Mouse (Mus musculus) A20 (cell line): ENCODE measurements around the gene Bhlhe23.

Experiments used
- DNase-seq: peaks from one replicate; pipeline ENCODE4 v3.0.0-alpha.2; 2011; ENCODE audit warnings: low read depth, low spot score

Gene Bhlhe23

DNA sequence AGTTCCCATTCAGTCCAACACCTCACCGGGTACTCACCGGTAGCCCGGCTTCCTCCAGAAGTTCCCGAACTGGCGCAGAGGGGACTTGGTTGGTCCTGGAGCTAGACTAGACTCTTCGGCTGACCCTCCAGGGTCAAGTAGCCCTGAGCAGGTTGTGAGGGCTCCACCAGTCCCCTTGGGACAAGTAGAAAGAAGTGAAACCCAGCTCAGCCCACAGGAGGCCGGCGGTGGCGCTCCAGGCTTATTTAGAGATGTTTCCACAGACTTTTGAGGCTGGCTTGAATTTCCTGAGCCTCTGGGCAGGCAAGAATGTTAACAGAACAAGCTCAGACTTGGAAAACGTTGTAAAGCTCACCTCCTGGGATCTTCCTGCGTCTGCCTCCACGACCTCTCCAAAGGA lies 1.5 kb downstream of the Bhlhe23 start:
- DNase-seq = no peak

- DNase-seq = no peak
Measured at GRCm38 (mm10) chr2:180765713-180766112, 11.0 kb downstream of the Bhlhe23 start.

- DNase-seq = no peak
Measured at GRCm38 (mm10) chr2:180764986-180765385, 11.7 kb downstream of the Bhlhe23 start.

DNA sequence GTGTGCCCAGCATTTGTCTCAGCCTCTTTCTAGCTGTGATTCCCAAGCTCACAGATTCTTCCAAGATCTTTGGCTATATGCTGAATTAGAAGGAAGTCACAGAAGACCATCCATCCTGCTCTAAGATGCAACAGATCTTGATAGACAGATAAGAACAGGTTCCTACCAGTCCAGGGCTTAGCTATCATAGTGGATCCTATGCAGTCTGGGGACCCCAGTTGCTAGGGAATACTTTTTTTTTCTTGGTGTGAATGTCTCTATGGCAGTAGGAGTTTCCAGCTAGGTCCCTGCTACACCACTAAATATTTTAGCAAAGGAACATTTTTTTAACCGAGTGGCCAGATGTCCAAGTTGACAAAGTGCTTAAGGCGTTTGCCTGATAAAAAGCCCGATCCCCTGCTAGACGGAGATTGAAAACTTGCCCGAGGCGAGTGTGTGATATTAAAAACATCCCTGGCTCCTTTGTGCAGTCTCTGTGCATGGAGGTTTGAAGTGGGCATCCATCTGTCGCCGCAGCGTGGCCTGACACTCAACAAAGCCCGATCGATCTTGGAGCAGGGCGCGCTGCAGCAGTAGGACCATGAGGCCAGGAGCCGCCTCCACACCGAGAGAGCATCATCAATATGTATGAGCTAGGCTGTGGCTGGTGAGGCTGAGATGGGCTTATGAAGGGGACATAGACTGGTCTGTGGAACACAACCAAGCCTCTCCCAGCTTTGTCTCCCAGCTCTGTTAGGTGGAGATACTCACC lies 18.0 kb downstream of the Bhlhe23 start:
- DNase-seq = no peak

DNA sequence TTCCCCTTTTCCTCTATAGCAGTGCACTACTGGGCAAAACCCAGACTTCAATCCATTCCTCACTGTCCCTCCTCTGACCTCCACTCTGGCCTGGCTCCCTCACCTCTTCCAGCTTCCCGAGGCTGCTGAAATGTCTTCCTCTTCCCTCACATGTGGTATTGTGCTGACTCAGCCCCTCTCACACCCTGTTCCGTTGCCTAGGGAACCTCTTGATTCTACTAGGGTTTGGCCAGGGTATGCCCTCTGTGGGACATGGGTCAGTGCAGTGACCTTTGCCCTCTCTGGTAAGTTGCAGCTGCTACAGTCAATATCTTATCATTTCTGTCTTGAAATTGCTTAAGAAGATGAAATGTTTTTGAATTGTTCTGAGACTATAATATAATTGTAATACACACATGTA lies 19.9 kb downstream of the Bhlhe23 start:
- no peak for DNase-seq

- DNase-seq = no peak
Measured at GRCm38 (mm10) chr2:180755896-180756295, 20.8 kb downstream of the Bhlhe23 start.

- no peak for DNase-seq
Measured at GRCm38 (mm10) chr2:180754976-180755688, 21.6 kb downstream of the Bhlhe23 start.

DNA sequence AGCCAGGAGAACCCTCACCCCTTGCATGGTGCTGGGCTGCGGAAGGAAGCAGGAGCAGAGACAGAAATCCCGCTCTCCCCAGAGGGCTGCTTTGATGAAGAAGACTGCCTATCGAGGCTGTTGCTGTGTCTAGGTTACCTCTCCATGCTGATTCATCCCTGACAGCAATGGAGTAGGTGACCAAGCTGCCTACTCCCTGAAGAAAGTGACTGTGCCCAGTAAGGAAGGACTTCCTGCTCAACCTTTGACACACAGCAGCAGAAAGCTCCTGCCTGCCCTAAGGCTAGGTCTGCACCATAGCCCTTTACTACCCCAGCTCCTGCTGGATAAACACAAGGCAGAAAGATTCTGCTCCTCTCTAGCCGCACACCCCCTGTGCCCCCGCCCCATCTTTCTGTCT lies 27.8 kb downstream of the Bhlhe23 start:
- DNase-seq = no peak

- no peak for DNase-seq
Measured at GRCm38 (mm10) chr2:180746569-180747192, 30.0 kb downstream of the Bhlhe23 start.

GRCm38 (mm10) chr2:180745248-180745927 lies 31.3 kb downstream of the Bhlhe23 start:
- peak; percentile 82 for DNase-seq

- DNase-seq = no peak
Measured at GRCm38 (mm10) chr2:180743321-180743720, 33.4 kb downstream of the Bhlhe23 start.

DNA sequence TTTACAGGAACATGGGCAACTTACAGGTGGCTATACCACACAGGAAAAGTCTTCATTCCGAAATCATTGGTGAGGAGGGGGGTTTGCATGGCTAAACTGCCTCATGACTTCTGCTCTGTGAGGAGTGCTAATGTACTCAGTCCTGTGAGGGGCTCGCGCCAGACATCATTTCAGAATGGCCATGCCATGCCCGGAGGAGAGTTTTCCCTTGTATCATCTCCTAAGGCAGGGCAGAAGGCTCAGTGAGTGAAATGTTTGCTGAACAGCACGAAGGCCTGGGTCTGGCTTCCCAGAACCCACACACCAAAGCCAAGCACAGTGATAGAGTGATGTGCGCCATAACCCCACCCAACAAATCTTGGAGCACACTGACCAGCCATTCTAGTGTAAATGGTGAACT lies 33.9 kb downstream of the Bhlhe23 start:
- no peak for DNase-seq

DNA sequence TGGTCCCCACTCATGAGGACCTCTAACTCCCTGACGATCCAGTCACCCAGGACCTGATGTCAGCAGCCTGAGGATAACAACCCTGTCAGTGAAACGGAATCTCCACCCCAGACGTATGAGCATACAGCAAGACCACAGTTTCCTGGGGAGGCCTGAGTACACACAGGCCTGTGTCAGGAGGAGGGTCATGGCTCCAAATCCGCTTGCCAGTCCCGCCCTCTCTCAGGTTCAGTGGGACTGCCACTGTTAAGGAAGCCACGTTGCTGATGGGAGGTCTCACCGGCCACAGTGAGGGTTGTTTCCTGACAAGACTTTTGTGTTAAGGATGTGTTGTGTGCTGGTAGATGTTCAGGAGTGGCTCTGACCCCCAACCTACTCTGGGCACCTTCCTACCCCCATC lies 35.3 kb downstream of the Bhlhe23 start:
- DNase-seq = no peak

DNA sequence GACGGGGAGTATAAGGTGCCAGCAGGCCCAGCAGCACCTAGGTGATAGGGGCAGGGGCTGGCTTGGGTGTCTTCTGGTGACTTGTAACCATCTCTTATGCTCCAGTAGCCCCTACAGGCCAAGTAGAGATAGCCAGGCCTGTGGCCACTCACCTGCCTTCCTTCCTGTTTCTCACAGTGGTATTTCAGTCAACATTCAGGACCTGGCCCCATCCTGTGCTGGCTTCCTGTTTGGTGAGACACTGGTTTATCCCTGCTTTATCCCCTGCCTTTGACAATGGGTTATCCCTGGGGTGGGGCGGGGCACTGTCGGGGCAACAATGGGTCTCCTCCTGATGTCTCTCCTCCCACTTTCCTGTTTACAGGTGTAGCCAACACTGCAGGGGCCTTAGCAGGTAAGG lies 36.4 kb downstream of the Bhlhe23 start:
- no peak for DNase-seq

GRCm38 (mm10) chr2:180737984-180738383 lies 38.7 kb downstream of the Bhlhe23 start:
- no peak for DNase-seq

DNA sequence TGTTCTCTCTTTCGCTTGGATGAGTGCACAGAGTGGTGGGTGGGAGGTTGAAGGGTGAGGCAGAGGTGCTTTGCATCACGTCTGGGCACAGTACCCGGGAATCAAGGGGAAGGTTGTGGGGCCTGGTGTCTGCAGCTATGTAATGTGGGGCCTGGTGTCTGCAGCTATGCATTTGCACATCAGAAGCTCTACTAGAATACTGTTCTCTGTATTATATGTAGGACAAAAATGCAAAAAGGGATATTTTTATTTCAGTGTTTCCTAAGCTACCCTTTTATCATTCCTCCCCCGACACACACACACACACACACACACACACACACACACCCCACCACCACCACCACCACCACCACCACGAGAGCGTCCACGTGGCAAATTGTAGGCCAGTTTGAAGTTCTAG lies 41.5 kb downstream of the Bhlhe23 start:
- no peak for DNase-seq

DNA sequence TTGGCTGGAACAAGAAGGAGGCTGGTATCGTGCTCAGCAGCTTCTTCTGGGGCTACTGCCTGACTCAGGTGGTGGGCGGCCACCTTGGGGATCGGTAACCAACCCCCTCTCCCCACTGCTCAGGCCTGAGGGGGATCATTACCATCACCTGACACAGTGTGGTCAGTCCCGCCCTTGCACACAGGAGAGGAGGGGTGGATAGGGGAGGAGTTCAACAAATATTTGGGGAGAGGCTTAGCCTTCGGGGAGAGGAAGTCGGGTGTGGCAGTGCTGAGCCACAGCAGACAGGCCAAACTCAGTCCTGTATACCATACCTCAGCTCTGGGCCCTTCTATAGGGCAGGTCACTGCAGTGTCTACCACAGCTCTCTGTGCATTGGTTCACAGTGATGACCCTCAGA lies 44.7 kb downstream of the Bhlhe23 start:
- no peak for DNase-seq

DNA sequence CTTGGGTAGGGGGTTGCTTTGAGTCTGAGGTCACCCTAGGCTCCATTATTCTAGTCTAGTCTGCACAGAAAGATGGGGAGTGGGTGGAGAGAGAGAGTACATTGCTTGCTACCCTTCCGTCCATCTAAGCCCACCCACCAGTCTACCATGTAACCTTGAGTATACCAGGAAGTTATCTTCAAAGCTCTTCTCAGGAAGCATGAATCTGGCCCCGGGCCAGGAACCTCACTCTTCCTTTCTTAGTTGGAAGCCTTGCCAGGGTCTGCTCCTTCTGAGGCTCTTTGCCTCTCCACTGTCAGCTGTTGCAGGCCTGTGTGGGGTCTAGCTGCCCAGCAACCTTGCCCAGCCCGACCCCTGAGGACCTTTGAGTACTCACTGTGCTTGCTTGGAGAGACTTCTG lies 45.7 kb downstream of the Bhlhe23 start:
- DNase-seq = no peak

DNA sequence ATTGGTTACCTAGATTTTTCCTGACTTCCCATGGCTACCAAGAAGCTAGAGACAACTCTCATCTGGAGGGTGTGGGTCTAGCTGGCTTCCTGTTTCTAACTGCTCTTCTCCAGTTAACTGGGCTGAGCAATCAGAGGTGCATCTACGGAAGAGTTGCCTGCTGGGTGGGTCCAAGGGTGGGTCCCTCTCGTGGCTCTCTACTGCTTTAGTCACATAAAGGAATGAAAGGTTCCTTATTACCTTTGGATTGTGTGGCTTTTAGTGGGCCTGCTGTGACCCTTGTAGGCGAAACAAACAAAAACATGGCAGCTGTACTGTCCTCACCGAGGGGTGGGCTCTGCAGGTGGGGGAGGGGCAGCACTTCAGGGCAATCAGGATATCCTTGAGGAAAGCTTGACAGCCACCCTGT lies 49.1 kb downstream of the Bhlhe23 start:
- no peak for DNase-seq

GRCm38 (mm10) chr2:180726658-180727442 lies 49.9 kb downstream of the Bhlhe23 start:
- DNase-seq = peak; percentile 69

- DNase-seq = peak; percentile 19
Measured at GRCm38 (mm10) chr2:180725856-180726629, 50.7 kb downstream of the Bhlhe23 start.
